Mouse (Mus musculus): ENCODE results near the gene Olfr460. TPM values are rescaled to one million over a fixed set of nuclear protein-coding genes. Genes with fewer than 3 reads are reported as not detected.

Olfr460 gene
- not detected in 2 replicates for total RNA-seq (2012; rRNA removed)
- polyA plus RNA-seq (2012; ENCODE audit: insufficient read depth in 1 of 2, insufficient read length in 2 of 2, low read depth in 1 of 2, low replicate concordance in 2 of 2, missing spikeins in 1 of 2) = not detected

GRCm38 (mm10) chr6:40569187-40569586 lies at the start of gene Olfr460:
TSS of gene Olfr460 (plus strand) at chr6:40569487.
- no peaks in the 10 kb centered on the region for H3K27me3 ChIP-seq (ENCODE audit: control insufficient read depth in 1 of 2, insufficient read depth in 2 of 2, low read length in 2 of 2)
- no peak within 1 kb of the TSS for H3K27ac ChIP-seq (ENCODE audit: control insufficient read depth, low read depth, low read length)
- no peak for DNase-seq (ENCODE audit: low read depth, low spot score)
- no peaks in the 10 kb centered on the region for H3K79me2 ChIP-seq (ENCODE audit: control insufficient read depth, insufficient read depth, low read length, poor library complexity)
- no peaks in the 10 kb centered on the region for H3K9me3 ChIP-seq (replicated peaks; ENCODE audit: insufficient read depth, low read length)
- H3K9ac ChIP-seq (ENCODE audit: control insufficient read depth, low read depth, low read length, poor library complexity, severe bottlenecking) = no peak within 1 kb of the TSS
- no peak within 1 kb of the TSS for H3K4me3 ChIP-seq (ENCODE audit: control insufficient read depth in 1 of 2, insufficient read depth in 1 of 2, low read depth in 2 of 2, low read length in 2 of 2)
- no peaks in the 10 kb centered on the region for H3K36me3 ChIP-seq (ENCODE audit: control insufficient read depth in 1 of 2, insufficient read depth in 2 of 2, low read length in 2 of 2)
- TF ChIP-seq ETS1 (IDR thresholded peaks at IDR 0.05; ENCODE audit: low read depth, low read length) (no peak), RCOR1 (IDR thresholded peaks at IDR 0.05; ENCODE audit: low read depth, low read length) (no peak), E2F4 (IDR thresholded peaks at IDR 0.05; ENCODE audit: borderline replicate concordance, low read depth, low read length) (no peak)
- H3K4me1 ChIP-seq (ENCODE audit: control insufficient read depth in 1 of 2, insufficient read depth in 2 of 2, low read length in 2 of 2) = no peaks in the 10 kb centered on the region

DNA sequence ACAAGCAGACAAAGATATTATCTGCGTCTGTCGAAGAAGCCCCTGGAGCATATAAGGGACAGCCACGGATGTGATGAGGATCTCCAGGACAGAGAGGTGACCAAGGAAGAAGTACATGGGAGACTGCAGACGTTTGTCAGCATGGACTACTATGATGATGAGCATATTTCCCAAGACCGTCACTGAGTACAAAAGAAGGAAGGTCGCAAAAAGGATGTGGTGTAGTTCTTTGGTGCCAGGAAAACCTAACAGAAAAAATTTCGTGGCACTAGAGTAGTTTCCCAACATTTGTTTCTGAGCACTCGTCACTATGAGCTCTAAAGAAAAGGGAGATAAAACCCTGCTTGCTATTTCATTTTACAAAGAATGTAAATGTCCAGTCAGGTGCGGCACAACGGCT lies 24.6 kb upstream of the Olfr460 start:
- no peaks in the 10 kb centered on the region for H3K27me3 ChIP-seq (ENCODE audit: control insufficient read depth in 1 of 2, insufficient read depth in 2 of 2, low read length in 2 of 2)
- DNase-seq (ENCODE audit: low read depth, low spot score) = no peak
- H3K4me1 ChIP-seq (ENCODE audit: control insufficient read depth in 1 of 2, insufficient read depth in 2 of 2, low read length in 2 of 2) = no peaks in the 10 kb centered on the region
- TF ChIP-seq SMC3 (IDR thresholded peaks at IDR 0.05; ENCODE audit: low read depth, low read length) = no peak
- no peak for TF ChIP-seq SIN3A (IDR thresholded peaks at IDR 0.05; ENCODE audit: low read length)
- TF ChIP-seq NRF1 (IDR thresholded peaks at IDR 0.05; ENCODE audit: insufficient read depth, low read depth, low read length, poor library complexity, severe bottlenecking) = no peak
- TF ChIP-seq TAL1 (IDR thresholded peaks at IDR 0.05; ENCODE audit: low read length) = no peak
- TF ChIP-seq MAFK (IDR thresholded peaks at IDR 0.05; ENCODE audit: borderline replicate concordance, low read depth, low read length) = no peak
- TF ChIP-seq BHLHE40 (IDR thresholded peaks at IDR 0.05; ENCODE audit: borderline replicate concordance, low read depth, low read length) = no peak
- TF ChIP-seq TBP (IDR thresholded peaks at IDR 0.05; ENCODE audit: low read depth, low read length) = no peak
- TF ChIP-seq HCFC1 (IDR thresholded peaks at IDR 0.05; ENCODE audit: low read depth, low read length) = no peak
- no peak for TF ChIP-seq UBTF (IDR thresholded peaks at IDR 0.05; ENCODE audit: borderline replicate concordance, insufficient read depth, low read depth, low read length)
- no peak for TF ChIP-seq JUND (IDR thresholded peaks at IDR 0.05; ENCODE audit: low read depth, low read length)
- no peak for TF ChIP-seq CHD2 (IDR thresholded peaks at IDR 0.05; ENCODE audit: low read length)
- TF ChIP-seq USF1 (IDR thresholded peaks at IDR 0.05; ENCODE audit: low read depth, low read length) = no peak
- TF ChIP-seq GATA1 (IDR thresholded peaks at IDR 0.05; ENCODE audit: low read depth, low read length) = no peak
- no peak for TF ChIP-seq ZKSCAN1 (IDR thresholded peaks at IDR 0.05; ENCODE audit: low read depth, low read length)
- TF ChIP-seq KAT2A (conservative IDR thresholded peaks at IDR 0.05; ENCODE audit: low read depth, low read length) = no peak
- TF ChIP-seq POLR2AphosphoS2 (IDR thresholded peaks at IDR 0.05; ENCODE audit: low read length) = no peak
- no peak for TF ChIP-seq RCOR1 (IDR thresholded peaks at IDR 0.05; ENCODE audit: low read depth, low read length)
- TF ChIP-seq MAZ (IDR thresholded peaks at IDR 0.05; ENCODE audit: low read depth, low read length) = no peak
- no peak for TF ChIP-seq POLR2A (IDR thresholded peaks at IDR 0.05; ENCODE audit: control insufficient read depth in 1 of 2, insufficient read depth in 1 of 2, low read depth in 1 of 2, low read length in 2 of 2, poor library complexity in 1 of 2)
- H3K27ac ChIP-seq (ENCODE audit: control insufficient read depth, low read depth, low read length) = no peak overlapping the region
- H3K9me3 ChIP-seq (replicated peaks; ENCODE audit: insufficient read depth, low read length) = no peaks in the 10 kb centered on the region
- H3K4me3 ChIP-seq (ENCODE audit: control insufficient read depth in 1 of 2, insufficient read depth in 1 of 2, low read depth in 2 of 2, low read length in 2 of 2) = no peak overlapping the region
- no peaks in the 10 kb centered on the region for H3K36me3 ChIP-seq (ENCODE audit: control insufficient read depth in 1 of 2, insufficient read depth in 2 of 2, low read length in 2 of 2)
- no peaks in the 10 kb centered on the region for H3K79me2 ChIP-seq (ENCODE audit: control insufficient read depth, insufficient read depth, low read length, poor library complexity)
- no peak overlapping the region for H3K9ac ChIP-seq (ENCODE audit: control insufficient read depth, low read depth, low read length, poor library complexity, severe bottlenecking)

Measured in MEL (cell line).